Mouse (Mus musculus) MEL (cell line): ENCODE measurements around the gene Pno1. TPM values are rescaled to one million over a fixed set of nuclear protein-coding genes. Genes with fewer than 3 reads are reported as not detected.
A peak's percentile ranks its signal among the peaks of the same experiment; 100 is the strongest.

Experiments
- DNase-seq: peaks from one replicate; pipeline ENCODE4 v3.0.0; 2011; ENCODE audit warnings: low read depth, low spot score
- H3K27ac ChIP-seq: 2 replicates; pipeline ENCODE4 v1.5.1; 2012; ENCODE audit warnings: low read depth, mild to moderate bottlenecking, control low read depth, low read length, moderate library complexity; ENCODE audit not compliant: control insufficient read depth
- H3K27me3 ChIP-seq, 2 experiments: fragments of 150-350 bp in 1 of 2; sonication (generic) in 1 of 2; 2 replicates each; pipeline ENCODE4 v1.6.1; 2012; ENCODE audit warnings: low read length in 2 of 2, mild to moderate bottlenecking in 2 of 2, improper control_type of control experiment in 1 of 2, moderate library complexity in 1 of 2; ENCODE audit not compliant: insufficient read depth in 2 of 2, control insufficient read depth in 1 of 2
- H3K36me3 ChIP-seq, 2 experiments: 2 replicates each; pipeline ENCODE4 v1.6.1; 2012 to 2014; ENCODE audit warnings: low read length in 2 of 2, improper control_type of control experiment in 1 of 2, inconsistent platforms in 1 of 2, mild to moderate bottlenecking in 1 of 2; ENCODE audit not compliant: insufficient read depth in 2 of 2, control insufficient read depth in 1 of 2
- H3K4me1 ChIP-seq, 2 experiments: fragments of 150-350 bp in 1 of 2; sonication (generic) in 1 of 2; 2 replicates each; pipeline ENCODE4 v1.6.1; 2012; ENCODE audit warnings: low read length in 2 of 2, improper control_type of control experiment in 1 of 2, mild to moderate bottlenecking in 1 of 2; ENCODE audit not compliant: insufficient read depth in 2 of 2, control insufficient read depth in 1 of 2
- H3K4me3 ChIP-seq, 2 experiments: fragments of 150-350 bp in 1 of 2; sonication (generic) in 1 of 2; 2 replicates each; pipeline ENCODE4 v1.5.1; 2012; ENCODE audit warnings: low read depth in 2 of 2, low read length in 2 of 2, mild to moderate bottlenecking in 2 of 2, moderate library complexity in 2 of 2, control low read depth in 1 of 2, improper control_type of control experiment in 1 of 2; ENCODE audit not compliant: control insufficient read depth in 1 of 2, insufficient read depth in 1 of 2
- H3K79me2 ChIP-seq: 2 replicates; pipeline ENCODE4 v1.6.1; 2012; ENCODE audit warnings: mild to moderate bottlenecking, low read length, moderate library complexity; ENCODE audit not compliant: control insufficient read depth, poor library complexity, insufficient read depth
- H3K9ac ChIP-seq: 2 replicates; pipeline ENCODE4 v1.6.1; 2012; ENCODE audit warnings: low read depth, mild to moderate bottlenecking, control low read depth, low read length, moderate library complexity; ENCODE audit not compliant: control insufficient read depth, poor library complexity, severe bottlenecking
- H3K9me3 ChIP-seq: fragments of 150-350 bp; sonication (generic); replicated peaks from 2 replicates; pipeline ENCODE4 v1.6.1; 2012; ENCODE audit warnings: mild to moderate bottlenecking, low read length, improper control_type of control experiment, moderate library complexity; ENCODE audit not compliant: insufficient read depth
- BHLHE40 ChIP-seq: IDR thresholded peaks from 2 replicates; pipeline ENCODE4 v1.6.1; 2012; ENCODE audit warnings: low read depth, mild to moderate bottlenecking, inconsistent platforms, low read length, improper control_type of control experiment, borderline replicate concordance
- CHD1 ChIP-seq: IDR thresholded peaks from 2 replicates; pipeline ENCODE4 v1.6.1; 2012; ENCODE audit warnings: low read depth, mild to moderate bottlenecking, inconsistent platforms, low read length, improper control_type of control experiment
- CHD2 ChIP-seq: IDR thresholded peaks from 2 replicates; pipeline ENCODE4 v1.6.1; 2011; ENCODE audit warnings: low read length, improper control_type of control experiment
- CTCF ChIP-seq, 3 experiments: IDR thresholded peaks in 2 of 3; conservative IDR thresholded peaks in 1 of 3; 2 replicates each; pipeline ENCODE4 v1.5.1; 2011 to 2012; ENCODE audit warnings: low read length in 3 of 3, low read depth in 2 of 3, mild to moderate bottlenecking in 2 of 3, improper control_type of control experiment in 1 of 3, inconsistent platforms in 1 of 3, mixed read lengths in 1 of 3, moderate library complexity in 1 of 3; ENCODE audit not compliant: control insufficient read depth in 1 of 3, insufficient read depth in 1 of 3, poor library complexity in 1 of 3, severe bottlenecking in 1 of 3
- E2F4 ChIP-seq: IDR thresholded peaks from 2 replicates; pipeline ENCODE4 v1.6.1; 2011; ENCODE audit warnings: low read depth, low read length, improper control_type of control experiment, borderline replicate concordance
- ELF1 ChIP-seq: IDR thresholded peaks from 2 replicates; pipeline ENCODE4 v1.6.1; 2014; ENCODE audit warnings: low read depth, mild to moderate bottlenecking, inconsistent platforms, low read length, improper control_type of control experiment, moderate library complexity
- GABPA ChIP-seq: IDR thresholded peaks from 2 replicates; pipeline ENCODE4 v1.6.1; 2012; ENCODE audit warnings: low read depth, mild to moderate bottlenecking, inconsistent platforms, low read length, improper control_type of control experiment, moderate library complexity
- HCFC1 ChIP-seq: IDR thresholded peaks from 2 replicates; pipeline ENCODE4 v1.6.1; 2012; ENCODE audit warnings: low read depth, mild to moderate bottlenecking, inconsistent platforms, low read length, improper control_type of control experiment, moderate library complexity
- JUND ChIP-seq: IDR thresholded peaks from 2 replicates; pipeline ENCODE4 v1.6.1; 2011; ENCODE audit warnings: low read depth, mild to moderate bottlenecking, improper control_type of control experiment, low read length
- KAT2A ChIP-seq: conservative IDR thresholded peaks from 2 replicates; pipeline ENCODE4 v1.6.1; 2012; ENCODE audit warnings: low read depth, low read length, improper control_type of control experiment, inconsistent platforms
- MAFK ChIP-seq: IDR thresholded peaks from 2 replicates; pipeline ENCODE4 v1.6.1; 2011; ENCODE audit warnings: low read depth, mild to moderate bottlenecking, low read length, improper control_type of control experiment, borderline replicate concordance
- MAX ChIP-seq: IDR thresholded peaks from 2 replicates; pipeline ENCODE4 v1.6.1; 2011; ENCODE audit warnings: low read length, improper control_type of control experiment
- MAZ ChIP-seq: IDR thresholded peaks from 2 replicates; pipeline ENCODE4 v1.6.1; 2012; ENCODE audit warnings: low read depth, mild to moderate bottlenecking, inconsistent platforms, low read length, improper control_type of control experiment
- MEF2A ChIP-seq: IDR thresholded peaks from 2 replicates; pipeline ENCODE4 v1.6.1; 2014; ENCODE audit warnings: low read depth, mild to moderate bottlenecking, inconsistent platforms, low read length, improper control_type of control experiment; ENCODE audit not compliant: poor library complexity, insufficient replicate concordance, severe bottlenecking; ENCODE audit errors: extremely low read depth
- MXI1 ChIP-seq: IDR thresholded peaks from 2 replicates; pipeline ENCODE4 v1.6.1; 2011; ENCODE audit warnings: mild to moderate bottlenecking, low read depth, low read length, improper control_type of control experiment
- MYB ChIP-seq: IDR thresholded peaks from 2 replicates; pipeline ENCODE4 v1.6.1; 2011; ENCODE audit warnings: mild to moderate bottlenecking, low read depth, low read length, improper control_type of control experiment
- MYC ChIP-seq: IDR thresholded peaks from 2 replicates; pipeline ENCODE4 v1.6.1; 2011; ENCODE audit warnings: low read depth, mild to moderate bottlenecking, low read length, improper control_type of control experiment, moderate library complexity
- NELFE ChIP-seq: IDR thresholded peaks from 2 replicates; pipeline ENCODE4 v1.6.1; 2011; ENCODE audit warnings: low read depth, low read length, improper control_type of control experiment
- NRF1 ChIP-seq: IDR thresholded peaks from 2 replicates; pipeline ENCODE4 v1.6.1; 2014; ENCODE audit warnings: low read depth, mild to moderate bottlenecking, inconsistent platforms, low read length, improper control_type of control experiment, moderate library complexity; ENCODE audit not compliant: poor library complexity, insufficient read depth, severe bottlenecking
- POLR2A ChIP-seq, 2 experiments: IDR thresholded peaks; 2 replicates each; pipeline ENCODE4 v1.6.1; 2011 to 2012; ENCODE audit warnings: low read length in 2 of 2, mild to moderate bottlenecking in 2 of 2, control low read depth in 1 of 2, improper control_type of control experiment in 1 of 2, low read depth in 1 of 2, moderate library complexity in 1 of 2; ENCODE audit not compliant: control insufficient read depth in 1 of 2, insufficient read depth in 1 of 2, poor library complexity in 1 of 2
- POLR2AphosphoS2 ChIP-seq: IDR thresholded peaks from 2 replicates; pipeline ENCODE4 v1.6.1; 2011; ENCODE audit warnings: low read length, improper control_type of control experiment
- POLR2AphosphoS5 ChIP-seq: IDR thresholded peaks from 2 replicates; pipeline ENCODE4 v1.6.1; 2012; ENCODE audit warnings: low read depth, borderline replicate concordance, mild to moderate bottlenecking, inconsistent platforms, low read length, moderate library complexity, mixed read lengths
- RAD21 ChIP-seq: IDR thresholded peaks from 2 replicates; pipeline ENCODE4 v1.6.1; 2011; ENCODE audit warnings: mild to moderate bottlenecking, low read depth, low read length, improper control_type of control experiment
- RCOR1 ChIP-seq: IDR thresholded peaks from 2 replicates; pipeline ENCODE4 v1.6.1; 2012; ENCODE audit warnings: low read depth, mild to moderate bottlenecking, inconsistent platforms, low read length, improper control_type of control experiment
- SIN3A ChIP-seq: IDR thresholded peaks from 2 replicates; pipeline ENCODE4 v1.6.1; 2012; ENCODE audit warnings: low read length, improper control_type of control experiment, inconsistent platforms
- SMC3 ChIP-seq: IDR thresholded peaks from 2 replicates; pipeline ENCODE4 v1.6.1; 2011; ENCODE audit warnings: low read depth, low read length, improper control_type of control experiment
- TBP ChIP-seq: IDR thresholded peaks from 2 replicates; pipeline ENCODE4 v1.8.0; 2011; ENCODE audit warnings: low read depth, low read length, improper control_type of control experiment
- TCF12 ChIP-seq: IDR thresholded peaks from 2 replicates; pipeline ENCODE4 v1.6.1; 2014; ENCODE audit warnings: low read depth, mild to moderate bottlenecking, inconsistent platforms, low read length, improper control_type of control experiment, moderate library complexity
- UBTF ChIP-seq: IDR thresholded peaks from 2 replicates; pipeline ENCODE4 v1.6.1; 2012; ENCODE audit warnings: low read depth, mild to moderate bottlenecking, inconsistent platforms, low read length, improper control_type of control experiment, moderate library complexity, borderline replicate concordance; ENCODE audit not compliant: insufficient read depth
- USF1 ChIP-seq: IDR thresholded peaks from 2 replicates; pipeline ENCODE4 v1.6.1; 2014; ENCODE audit warnings: low read depth, mild to moderate bottlenecking, inconsistent platforms, low read length, improper control_type of control experiment, moderate library complexity
- USF2 ChIP-seq, 2 experiments: IDR thresholded peaks; 2 replicates each; pipeline ENCODE4 v1.6.1; 2011 to 2012; ENCODE audit warnings: improper control_type of control experiment in 2 of 2, low read length in 2 of 2, borderline replicate concordance in 1 of 2, inconsistent platforms in 1 of 2, low read depth in 1 of 2, mild to moderate bottlenecking in 1 of 2; ENCODE audit not compliant: insufficient read depth in 1 of 2
- ZMIZ1 ChIP-seq: IDR thresholded peaks from 2 replicates; pipeline ENCODE4 v1.6.1; 2012; ENCODE audit warnings: low read depth, mild to moderate bottlenecking, inconsistent platforms, low read length, improper control_type of control experiment, moderate library complexity
- ZNF384 ChIP-seq: IDR thresholded peaks from 2 replicates; pipeline ENCODE4 v1.6.1; 2012; ENCODE audit warnings: low read depth, mild to moderate bottlenecking, inconsistent platforms, low read length, improper control_type of control experiment
- polyA plus RNA-seq, 2 experiments: library from polyadenylated mRNA; stranded (reverse) in 1 of 2; unstranded in 1 of 2; fragments of >175 nt in 1 of 2; fragments of >200 nt in 1 of 2; gene quantifications; 2 replicates each; pipeline versions ENCODE4 v1.2.1 to v1.2.4; 2012; ENCODE audit warnings: low replicate concordance in 2 of 2, low read depth in 1 of 2; ENCODE audit not compliant: insufficient read length in 2 of 2, insufficient read depth in 1 of 2, missing spikeins in 1 of 2
- total RNA-seq: library from RNA; depleted of rRNA; stranded (reverse); fragments of 300-350 nt; gene quantifications from 2 replicates; pipeline ENCODE4 v1.2.3, GENCODE M21; 2012

Gene Pno1
- total and polyA plus RNA-seq, 3 experiments = 64.4 to 1,147 (median 121) TPM

DNA sequence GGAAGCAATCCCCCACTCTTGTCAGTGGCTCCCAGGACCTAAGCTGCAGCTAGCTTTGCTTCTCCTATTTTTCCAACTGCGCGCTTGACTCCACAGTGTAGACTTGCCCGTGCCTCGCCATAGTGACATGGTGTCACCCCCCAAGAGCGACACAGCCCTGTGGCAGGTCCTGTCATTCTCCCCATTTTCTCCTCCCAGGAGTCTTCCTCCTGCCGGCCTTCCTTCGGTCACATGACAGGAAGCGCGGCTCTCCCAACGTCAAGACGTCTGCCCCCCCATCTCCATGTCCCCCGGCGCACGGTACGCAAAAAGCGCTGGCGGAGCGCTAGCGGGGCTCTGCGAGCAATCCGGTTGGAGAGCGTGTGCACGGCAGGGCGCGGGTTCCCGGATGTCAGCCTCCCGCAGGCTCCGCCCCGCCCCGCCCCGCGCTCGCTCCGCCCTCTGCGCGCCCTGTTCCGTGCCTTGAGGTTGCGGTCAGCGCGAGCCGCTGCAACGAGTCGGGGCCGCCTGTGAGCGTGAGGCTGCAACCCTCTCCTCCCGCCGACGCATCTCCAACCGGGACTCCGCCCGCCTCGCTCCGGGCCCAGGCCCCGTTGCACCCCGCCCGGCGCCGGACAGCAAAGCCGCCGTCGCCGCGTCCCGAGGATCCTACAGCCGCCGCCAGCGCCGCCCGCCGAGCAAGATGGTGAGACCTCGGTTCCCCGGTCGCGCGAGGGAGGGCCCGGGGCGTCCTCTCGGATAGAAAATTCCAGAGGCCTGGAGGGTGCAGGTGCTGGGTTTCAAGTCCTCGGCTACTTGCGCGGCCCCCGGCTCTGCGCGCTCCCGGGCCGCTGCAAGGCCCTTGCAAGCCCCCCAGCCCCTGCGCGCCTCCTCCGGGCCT lies 52.3 kb downstream of the Pno1 start, which contains the start of gene Ppp3r1:
TSS of gene Ppp3r1 (plus strand) at position 406 of the 880 bp plus-strand sequence.
- Histone ChIP-seq H3K4me3 (peak within 1 kb of the TSS; percentile 81 to 96), H3K9ac (peak within 1 kb of the TSS; percentile 96), H3K36me3 (peaks cover 0 to 35% of the 10 kb centered on the region in 2 experiments; a peak in 3 of 4 replicates), H3K79me2 (peaks cover 50% of the 10 kb centered on the region), H3K27ac (peak within 1 kb of the TSS; percentile 94), H3K27me3 (peaks cover 0 to 2% of the 10 kb centered on the region in 2 experiments; a peak in 1 of 4 replicates), H3K4me1 (peaks cover 10 to 28% of the 10 kb centered on the region in 2 experiments), H3K9me3 (no peaks in the 10 kb centered on the region)
- TF ChIP-seq TBP (peak; percentile 75), SIN3A (peak; percentile 87), POLR2A (IDR thresholded peaks at IDR 0.05; ENCODE audit: control insufficient read depth in 1 of 2, insufficient read depth in 1 of 2, low read depth in 1 of 2, low read length in 2 of 2, poor library complexity in 1 of 2) (peak; percentile 90 to 92), CTCF (IDR thresholded peaks at IDR 0.05 in 2 of 3, conservative IDR thresholded peaks at IDR 0.05 in 1 of 3; ENCODE audit: control insufficient read depth in 1 of 3, insufficient read depth in 1 of 3, low read depth in 2 of 3, low read length in 3 of 3, poor library complexity in 1 of 3, severe bottlenecking in 1 of 3) (no peak), MAFK (no peak), ZMIZ1 (peak; percentile 68), USF1 (peak; percentile 97), POLR2AphosphoS5 (no peak), POLR2AphosphoS2 (peak; percentile 67; the same call in 1 of the 2 replicates), ZNF384 (no peak), GABPA (no peak), MEF2A (no peak), RCOR1 (no peak), HCFC1 (peak; percentile 87), E2F4 (no peak), MAZ (0 out of 2 replicates have a peak, but pooled peaks have one; percentile 24), UBTF (peak; percentile 60; the same call in 1 of the 2 replicates), BHLHE40 (peak; percentile 6; the same call in 1 of the 2 replicates), RAD21 (no peak), CHD1 (no peak), USF2 (IDR thresholded peaks at IDR 0.05; ENCODE audit: borderline replicate concordance in 1 of 2, insufficient read depth in 1 of 2, low read depth in 1 of 2, low read length in 2 of 2) (peak; percentile 56 to 72; a peak in 3 of 4 replicates), MYB (no peak), JUND (no peak), MYC (no peak), MAX (peak; percentile 78), NRF1 (peak; percentile 48), SMC3 (no peak), MXI1 (peak; percentile 49; the same call in 1 of the 2 replicates), TCF12 (no peak; the same call in 1 of the 2 replicates), NELFE (peak; percentile 85), KAT2A (no peak; the same call in 1 of the 2 replicates), CHD2 (no peak), ELF1 (peak; percentile 85)
- DNase-seq = peak; percentile 99
